Mouse (Mus musculus) myocyte (in vitro differentiated cells): ENCODE results near the gene Tomm34. TPM values are rescaled to one million over a fixed set of nuclear protein-coding genes. Genes with fewer than 3 reads are reported as not detected.

Source experiments
- H3K27me3 ChIP-seq: one replicate; pipeline ENCODE4 v1.6.1; 2011; ENCODE audit not compliant: control insufficient read depth, insufficient read depth, insufficient read length
- H3K36me3 ChIP-seq: one replicate; pipeline ENCODE4 v1.6.1; 2011; ENCODE audit not compliant: control insufficient read depth, insufficient read depth
- H3K4me2 ChIP-seq: one replicate; pipeline ENCODE4 v1.6.1; 2011; ENCODE audit warnings: low read depth, control low read depth
- H3K4me3 ChIP-seq: one replicate; pipeline ENCODE4 v1.5.1; 2011; ENCODE audit warnings: mild to moderate bottlenecking, control low read depth, moderate library complexity
- H3K79me2 ChIP-seq: one replicate; pipeline ENCODE4 v1.6.1; 2011; ENCODE audit not compliant: control insufficient read depth, insufficient read depth
- H3ac ChIP-seq: one replicate; pipeline ENCODE4 v1.6.1; 2011; ENCODE audit not compliant: control insufficient read depth, insufficient read length
- CEBPB ChIP-seq: IDR thresholded peaks from 2 replicates; pipeline ENCODE4 v1.6.1; 2011; ENCODE audit warnings: mild to moderate bottlenecking, moderate library complexity; ENCODE audit not compliant: poor library complexity, insufficient read depth, severe bottlenecking
- E2F4 ChIP-seq: IDR thresholded peaks from one replicate; pipeline ENCODE4 v1.6.1; 2011; ENCODE audit warnings: mild to moderate bottlenecking, control low read depth, moderate library complexity; ENCODE audit not compliant: insufficient read depth
- MAX ChIP-seq: IDR thresholded peaks from one replicate; pipeline ENCODE4 v1.6.1; 2011; ENCODE audit warnings: low read depth, mild to moderate bottlenecking, control low read depth
- MYOD1 ChIP-seq, 3 experiments: IDR thresholded peaks; one replicate each; pipeline ENCODE4 v1.6.1; 2011; ENCODE audit warnings: control low read depth in 2 of 3, low read depth in 2 of 3, mild to moderate bottlenecking in 2 of 3, moderate library complexity in 1 of 3; ENCODE audit not compliant: insufficient read length in 2 of 3, control insufficient read depth in 1 of 3
- MYOG ChIP-seq, 3 experiments: IDR thresholded peaks; one replicate each; pipeline ENCODE4 v1.6.1; 2011; ENCODE audit warnings: control low read depth in 2 of 3, low read depth in 2 of 3, mild to moderate bottlenecking in 2 of 3; ENCODE audit not compliant: insufficient read length in 2 of 3, control insufficient read depth in 1 of 3, insufficient read depth in 1 of 3
- POLR2A ChIP-seq: IDR thresholded peaks from one replicate; pipeline ENCODE4 v1.6.1; 2011; ENCODE audit warnings: low read depth, mild to moderate bottlenecking, control low read depth, moderate library complexity; ENCODE audit not compliant: insufficient read length
- POLR2AphosphoS2 ChIP-seq: IDR thresholded peaks from one replicate; pipeline ENCODE4 v1.6.1; 2011; ENCODE audit warnings: low read depth, control low read depth; ENCODE audit not compliant: insufficient read length
- REST ChIP-seq: IDR thresholded peaks from one replicate; pipeline ENCODE4 v1.6.1; 2011; ENCODE audit warnings: mild to moderate bottlenecking, control low read depth, moderate library complexity; ENCODE audit not compliant: insufficient read depth, insufficient read length
- SRF ChIP-seq: IDR thresholded peaks from one replicate; pipeline ENCODE4 v1.6.1; 2011; ENCODE audit warnings: low read depth; ENCODE audit not compliant: control insufficient read depth, insufficient read length
- TCF12 ChIP-seq: IDR thresholded peaks from one replicate; pipeline ENCODE4 v1.6.1; 2011; ENCODE audit warnings: mild to moderate bottlenecking, control low read depth; ENCODE audit not compliant: poor library complexity, insufficient read depth, severe bottlenecking
- TCF3 ChIP-seq: IDR thresholded peaks from one replicate; pipeline ENCODE4 v1.6.1; 2011; ENCODE audit warnings: low read depth, control low read depth; ENCODE audit not compliant: insufficient read length
- USF1 ChIP-seq: IDR thresholded peaks from one replicate; pipeline ENCODE4 v1.6.1; 2011; ENCODE audit warnings: low read depth, mild to moderate bottlenecking, control low read depth, moderate library complexity
- polyA plus RNA-seq: library from polyadenylated mRNA; unstranded; fragments of >200 nt; fragmentation: generic; extraction: Trizol; gene quantifications from one replicate; pipeline ENCODE4 v1.2.1, GENCODE M21; 2012; ENCODE audit warnings: missing spikeins

Gene Tomm34
- polyA plus RNA-seq, 1 experiment = 24.1 TPM

DNA sequence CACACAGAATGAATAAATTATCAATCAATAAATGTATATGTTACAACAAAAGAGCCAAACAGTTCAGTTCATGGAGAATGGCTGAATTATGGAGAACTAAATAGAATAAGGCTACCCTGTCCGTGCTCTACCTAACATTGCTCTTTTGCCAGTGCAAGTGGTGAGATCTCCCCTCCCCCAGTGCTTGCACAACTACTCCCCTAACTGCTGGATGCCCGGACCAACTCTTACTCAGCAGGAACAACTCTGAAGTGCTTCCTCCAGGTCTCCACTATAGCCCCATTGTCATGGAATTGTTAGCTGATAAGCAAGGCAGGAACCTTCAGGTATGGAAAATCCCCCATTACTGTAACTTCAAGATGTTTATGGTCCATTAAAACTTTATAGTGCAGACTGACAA lies 48.9 kb downstream of the Tomm34 start:
- peaks cover 26% of the 10 kb centered on the region for H3K36me3 ChIP-seq
- no peak overlapping the region for H3K4me2 ChIP-seq
- no peaks in the 10 kb centered on the region for H3K79me2 ChIP-seq
- H3ac ChIP-seq = no peak overlapping the region
- TF ChIP-seq MAX = no peak
- no peak for TF ChIP-seq POLR2AphosphoS2
- no peak for TF ChIP-seq MYOD1 (IDR thresholded peaks at IDR 0.05; ENCODE audit: control insufficient read depth in 1 of 3, insufficient read length in 2 of 3, low read depth in 2 of 3)
- no peak for TF ChIP-seq USF1
- TF ChIP-seq POLR2A = no peak
- no peak for TF ChIP-seq MYOG (IDR thresholded peaks at IDR 0.05; ENCODE audit: control insufficient read depth in 1 of 3, insufficient read depth in 1 of 3, insufficient read length in 2 of 3, low read depth in 2 of 3)
- TF ChIP-seq E2F4 = no peak
- H3K27me3 ChIP-seq = no peaks in the 10 kb centered on the region
- no peak overlapping the region for H3K4me3 ChIP-seq

GRCm38 (mm10) chr2:164019943-164020342 lies 51.0 kb downstream of the Tomm34 start:
- Histone ChIP-seq H3K27me3 (no peaks in the 10 kb centered on the region), H3ac (no peak overlapping the region), H3K36me3 (peaks cover 48% of the 10 kb centered on the region), H3K4me2 (no peak overlapping the region), H3K4me3 (no peak overlapping the region), H3K79me2 (no peaks in the 10 kb centered on the region)
- TF ChIP-seq MAX (no peak), USF1 (no peak), CEBPB (no peak), MYOD1 (IDR thresholded peaks at IDR 0.05; ENCODE audit: control insufficient read depth in 1 of 3, insufficient read length in 2 of 3, low read depth in 2 of 3) (no peak), MYOG (IDR thresholded peaks at IDR 0.05; ENCODE audit: control insufficient read depth in 1 of 3, insufficient read depth in 1 of 3, insufficient read length in 2 of 3, low read depth in 2 of 3) (no peak), POLR2A (no peak), POLR2AphosphoS2 (no peak), REST (no peak), SRF (no peak), TCF3 (no peak), E2F4 (no peak), TCF12 (no peak)

GRCm38 (mm10) chr2:164018910-164019309 lies 52.1 kb downstream of the Tomm34 start:
- no peak overlapping the region for H3ac ChIP-seq
- peaks cover 58% of the 10 kb centered on the region for H3K36me3 ChIP-seq
- H3K4me3 ChIP-seq = no peak overlapping the region
- no peaks in the 10 kb centered on the region for H3K27me3 ChIP-seq
- TF ChIP-seq MYOG (IDR thresholded peaks at IDR 0.05; ENCODE audit: control insufficient read depth in 1 of 3, insufficient read depth in 1 of 3, insufficient read length in 2 of 3, low read depth in 2 of 3) (no peak), MYOD1 (IDR thresholded peaks at IDR 0.05; ENCODE audit: control insufficient read depth in 1 of 3, insufficient read length in 2 of 3, low read depth in 2 of 3) (no peak), POLR2A (no peak), E2F4 (no peak), TCF12 (no peak), MAX (no peak), SRF (no peak), TCF3 (no peak), REST (no peak), USF1 (no peak), CEBPB (no peak)
- no peaks in the 10 kb centered on the region for H3K79me2 ChIP-seq
- no peak overlapping the region for H3K4me2 ChIP-seq

DNA sequence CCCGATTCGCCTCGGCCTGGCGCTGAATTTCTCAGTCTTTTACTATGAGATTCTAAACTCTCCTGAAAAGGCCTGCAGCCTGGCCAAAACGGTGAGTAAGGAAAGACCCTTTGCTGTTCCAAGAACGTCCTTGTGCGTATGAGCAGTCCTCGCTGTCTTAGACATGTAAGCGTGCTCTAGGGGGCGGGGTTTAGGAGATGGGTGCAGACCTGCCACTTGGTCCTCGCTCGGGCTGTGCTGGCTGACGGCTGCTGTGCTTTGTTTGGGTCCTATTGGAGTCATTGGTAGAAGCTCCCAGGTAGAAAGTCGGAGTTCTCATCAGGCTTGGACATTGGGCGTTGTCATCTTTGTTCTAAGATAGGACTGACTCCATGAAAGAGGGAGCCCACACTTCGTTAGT lies 55.7 kb downstream of the Tomm34 start:
- TF ChIP-seq TCF12 = no peak
- no peak for TF ChIP-seq MYOD1 (IDR thresholded peaks at IDR 0.05; ENCODE audit: control insufficient read depth in 1 of 3, insufficient read length in 2 of 3, low read depth in 2 of 3)
- TF ChIP-seq POLR2A = no peak
- TF ChIP-seq USF1 = no peak
- Histone ChIP-seq H3ac (no peak overlapping the region), H3K4me2 (no peak overlapping the region), H3K27me3 (no peaks in the 10 kb centered on the region), H3K36me3 (peaks cover 81% of the 10 kb centered on the region), H3K4me3 (no peak overlapping the region), H3K79me2 (peaks cover 8% of the 10 kb centered on the region)

- Histone ChIP-seq H3K36me3 (peaks cover 43% of the 10 kb centered on the region), H3K4me2 (no peak overlapping the region), H3K79me2 (peaks cover 52% of the 10 kb centered on the region), H3ac (no peak overlapping the region), H3K27me3 (no peaks in the 10 kb centered on the region), H3K4me3 (no peak overlapping the region)
- TF ChIP-seq USF1 (no peak), MYOG (IDR thresholded peaks at IDR 0.05; ENCODE audit: control insufficient read depth in 1 of 3, insufficient read depth in 1 of 3, insufficient read length in 2 of 3, low read depth in 2 of 3) (no peak), E2F4 (no peak), TCF12 (no peak), MAX (no peak), TCF3 (no peak), CEBPB (no peak), REST (no peak)
These were observed 60.0 kb downstream of the Tomm34 start for GRCm38 (mm10) chr2:164010944-164011343.

GRCm38 (mm10) chr2:164010496-164010895 lies 60.5 kb downstream of the Tomm34 start:
- H3K4me3 ChIP-seq = no peak overlapping the region
- H3K79me2 ChIP-seq = peaks cover 56% of the 10 kb centered on the region
- no peak overlapping the region for H3K4me2 ChIP-seq
- H3ac ChIP-seq = no peak overlapping the region
- H3K36me3 ChIP-seq = peaks cover 39% of the 10 kb centered on the region
- no peaks in the 10 kb centered on the region for H3K27me3 ChIP-seq
- TF ChIP-seq REST (no peak), SRF (no peak), POLR2AphosphoS2 (no peak), MYOG (IDR thresholded peaks at IDR 0.05; ENCODE audit: control insufficient read depth in 1 of 3, insufficient read depth in 1 of 3, insufficient read length in 2 of 3, low read depth in 2 of 3) (no peak), E2F4 (no peak), MAX (no peak), TCF3 (no peak), CEBPB (no peak), MYOD1 (IDR thresholded peaks at IDR 0.05; ENCODE audit: control insufficient read depth in 1 of 3, insufficient read length in 2 of 3, low read depth in 2 of 3) (no peak), TCF12 (no peak), POLR2A (no peak), USF1 (no peak)
